Mouse (Mus musculus) liver, postnatal 0 days (tissue): ENCODE data around the gene Dnajb3.

ENCODE experiments used
- CTCF ChIP-seq: sonication (generic); IDR thresholded peaks from 2 replicates; pipeline ENCODE4 v1.5.1; 2016; ENCODE audit warnings: antibody characterized with exemption, low read depth
- EP300 ChIP-seq: IDR thresholded peaks from 2 replicates; pipeline ENCODE4 v1.6.1; 2016; ENCODE audit warnings: antibody characterized with exemption, low read depth, mild to moderate bottlenecking

DNA sequence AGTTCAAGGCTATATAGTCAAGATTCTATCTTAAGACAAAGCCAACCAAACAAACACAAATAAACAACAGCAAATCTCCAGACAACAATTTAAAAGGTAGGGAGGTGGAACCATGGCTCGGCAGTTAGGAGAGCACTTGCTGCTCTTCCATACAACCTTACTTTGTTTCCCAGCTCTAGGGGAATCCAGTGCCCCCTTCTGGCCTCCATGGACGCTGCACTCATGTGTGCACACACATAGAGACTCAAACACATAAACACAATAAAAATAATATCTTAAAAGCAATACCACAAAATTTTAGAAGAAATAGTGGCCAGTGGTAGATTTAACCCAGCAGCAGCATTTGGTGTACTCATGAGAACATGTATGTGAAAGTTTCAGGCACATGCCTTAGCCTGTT, 11.6 kb upstream of the Dnajb3 start:
- TF ChIP-seq EP300 (no peak), CTCF (no peak)
